Mouse (Mus musculus) retina, postnatal 7 days (tissue): Measurements from ENCODE around the gene Kcnh5.

Source experiments
- DNase-seq: peaks from one replicate; pipeline ENCODE4 v3.0.0-alpha.2; 2012; ENCODE audit warnings: low read depth, low spot score

The Kcnh5 gene

DNA sequence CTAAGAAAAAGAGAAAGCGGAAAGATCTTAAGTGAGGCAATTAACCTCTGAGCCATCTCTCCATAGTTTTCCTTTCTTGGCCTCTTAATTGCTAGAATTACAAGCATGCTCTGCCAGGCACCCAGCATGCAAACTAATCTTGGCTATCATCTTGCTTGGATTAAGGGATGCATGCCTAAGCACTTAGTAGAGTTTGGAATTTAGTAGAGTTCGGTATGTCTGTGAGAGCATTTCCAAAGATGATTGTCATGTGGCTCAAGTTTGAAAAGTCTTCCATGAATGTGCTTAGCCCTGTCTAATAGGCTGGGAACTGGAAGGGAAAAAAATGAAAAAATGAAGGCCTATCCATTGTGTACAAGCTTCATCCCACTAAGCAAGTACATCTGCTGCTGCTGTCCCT is 224.5 kb downstream of the Kcnh5 start:
- DNase-seq = no peak

DNA sequence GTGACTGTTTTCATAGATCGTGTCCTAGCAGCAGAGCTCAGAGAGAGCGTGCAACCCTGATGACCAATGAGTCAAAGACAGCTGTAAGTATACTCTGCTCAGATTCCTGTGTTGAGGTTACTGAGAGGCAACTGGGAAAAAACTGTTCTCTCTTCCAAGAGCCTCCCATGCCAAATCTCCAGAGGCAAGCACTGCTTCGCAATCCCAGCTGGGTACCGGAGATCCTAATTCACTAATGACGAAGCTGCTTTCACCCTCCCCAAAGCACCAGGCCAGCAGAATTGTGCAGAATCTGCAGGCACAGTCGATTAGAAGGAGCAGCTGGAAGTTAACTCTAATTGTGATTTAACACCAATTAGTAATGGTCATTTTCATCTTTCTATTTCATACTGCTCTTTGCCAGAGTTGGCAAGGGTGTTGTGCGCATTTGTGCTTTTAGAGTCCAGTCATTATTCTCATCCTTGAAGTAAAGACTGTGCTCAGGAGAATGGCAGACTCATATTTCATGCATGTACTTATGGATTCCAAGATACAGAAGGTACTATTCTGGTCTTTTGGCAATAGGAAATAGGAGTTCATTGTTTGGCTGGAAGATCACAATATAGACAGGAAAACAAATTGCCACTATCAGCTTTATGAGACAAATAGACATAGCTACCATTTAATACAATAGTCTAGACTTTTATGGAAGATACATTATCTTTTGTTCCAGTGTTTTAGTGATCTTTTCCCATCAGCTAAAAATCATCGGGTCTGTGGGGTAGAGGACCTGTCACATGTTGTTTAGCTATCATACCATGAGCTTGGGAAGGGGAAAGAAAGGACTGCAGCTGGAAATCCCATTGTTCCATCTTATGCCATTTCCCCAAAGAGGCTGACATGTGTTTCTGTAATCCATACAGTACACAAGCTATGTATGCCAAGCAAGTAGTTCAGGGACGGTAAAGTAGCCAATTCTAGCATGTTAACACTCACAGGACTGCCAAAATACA is 225.7 kb downstream of the Kcnh5 start:
- no peak for DNase-seq

DNA sequence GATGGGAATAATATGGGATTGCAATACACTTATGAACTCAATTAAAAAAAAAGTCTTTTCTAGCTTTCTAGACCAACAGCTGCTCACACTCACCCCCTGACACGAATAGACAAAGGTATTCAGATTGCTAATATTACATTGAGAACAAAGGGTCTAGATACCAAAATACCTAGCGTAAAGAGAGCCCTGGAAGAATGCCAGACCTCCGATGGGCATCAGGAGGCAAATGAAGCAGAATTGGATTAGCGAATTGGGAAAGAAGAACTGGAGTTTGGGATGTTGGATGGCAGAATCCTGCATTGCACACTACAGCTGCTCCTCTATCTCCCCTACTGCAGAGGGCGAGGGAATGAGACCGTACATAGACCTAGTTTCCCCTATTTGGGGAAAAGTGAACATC is 275.8 kb downstream of the Kcnh5 start:
- DNase-seq = no peak

DNA sequence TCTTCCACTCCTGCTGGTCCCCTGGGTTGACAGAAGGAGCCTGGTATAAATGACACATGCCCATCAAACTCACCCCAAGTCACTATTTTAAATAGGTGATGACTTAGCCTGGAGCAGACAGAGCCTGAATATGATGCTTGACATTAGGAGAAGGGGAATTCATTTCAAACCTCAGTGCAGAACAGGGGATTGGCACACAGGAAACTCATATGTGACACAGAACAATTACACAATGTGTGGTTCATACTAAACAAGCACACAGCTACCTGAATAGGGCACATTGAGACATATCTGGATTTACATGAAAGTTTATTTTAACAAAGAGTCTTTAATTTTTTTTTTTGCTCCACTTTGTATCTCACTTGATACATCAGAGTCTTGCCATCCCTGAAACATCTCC is 276.4 kb downstream of the Kcnh5 start:
- DNase-seq = no peak

DNA sequence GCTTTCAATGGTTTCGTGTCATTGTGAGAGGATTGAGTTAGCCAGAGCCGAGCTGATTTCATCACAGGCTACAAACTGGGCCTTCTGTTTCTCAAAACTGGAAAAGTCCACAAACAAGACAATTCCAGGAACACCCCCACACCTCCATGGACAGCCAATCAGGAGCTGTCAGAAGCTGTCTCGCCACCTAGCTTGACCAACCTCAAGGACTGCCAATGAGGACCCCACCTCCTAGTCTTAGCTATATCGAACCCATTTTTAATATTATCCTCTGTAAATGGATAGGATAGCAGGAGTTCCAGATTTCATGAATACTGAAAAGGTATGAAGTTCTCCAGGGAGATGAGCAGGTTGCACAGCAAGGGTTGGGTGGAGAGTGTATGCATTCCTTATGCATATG is 278.1 kb downstream of the Kcnh5 start:
- no peak for DNase-seq

DNA sequence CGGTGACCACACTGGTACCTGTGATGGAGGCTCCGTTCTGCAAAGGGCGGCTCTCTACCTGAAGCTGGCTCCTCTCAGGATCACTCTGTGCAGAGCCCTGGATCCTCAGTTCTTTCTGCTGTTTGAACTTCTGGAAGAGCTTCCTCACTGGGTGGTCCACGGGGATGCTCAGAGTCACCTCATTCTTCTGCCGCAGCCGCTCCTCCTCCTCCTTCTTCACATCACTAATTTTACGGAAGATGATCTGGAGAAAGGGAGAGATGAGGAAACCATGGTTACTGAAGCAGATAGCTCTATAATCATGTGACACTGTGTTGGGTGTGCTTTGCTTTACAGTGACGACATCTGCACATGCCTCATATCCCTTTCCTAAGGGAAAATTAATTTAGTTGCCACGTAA is 278.9 kb downstream of the Kcnh5 start:
- DNase-seq = no peak

DNA sequence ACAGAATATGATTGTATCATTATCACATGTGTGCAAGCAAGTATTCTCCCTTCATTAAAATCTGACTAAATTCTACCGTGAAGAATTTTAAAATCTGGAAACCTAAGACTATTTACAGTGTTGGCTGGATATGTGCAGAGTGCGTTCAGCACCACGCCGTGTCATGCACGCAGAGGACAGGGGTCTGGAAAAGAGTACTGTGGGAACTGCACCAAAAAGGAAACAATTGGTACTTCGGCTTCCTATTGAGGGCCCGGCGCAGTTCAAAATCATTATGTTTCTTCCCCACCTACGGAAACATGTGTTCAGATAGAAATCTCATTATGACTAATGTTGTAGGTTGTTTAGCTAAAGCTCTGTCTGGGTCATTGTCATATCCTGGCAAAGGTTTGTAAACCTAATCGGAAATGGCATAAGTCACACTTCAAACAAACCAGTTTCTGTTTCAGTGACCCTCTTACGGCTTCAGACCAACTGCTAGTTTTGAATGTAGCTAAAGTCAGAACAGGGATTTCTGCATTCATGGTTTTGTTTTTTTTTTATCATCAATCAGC is 282.2 kb downstream of the Kcnh5 start:
- no peak for DNase-seq

DNA sequence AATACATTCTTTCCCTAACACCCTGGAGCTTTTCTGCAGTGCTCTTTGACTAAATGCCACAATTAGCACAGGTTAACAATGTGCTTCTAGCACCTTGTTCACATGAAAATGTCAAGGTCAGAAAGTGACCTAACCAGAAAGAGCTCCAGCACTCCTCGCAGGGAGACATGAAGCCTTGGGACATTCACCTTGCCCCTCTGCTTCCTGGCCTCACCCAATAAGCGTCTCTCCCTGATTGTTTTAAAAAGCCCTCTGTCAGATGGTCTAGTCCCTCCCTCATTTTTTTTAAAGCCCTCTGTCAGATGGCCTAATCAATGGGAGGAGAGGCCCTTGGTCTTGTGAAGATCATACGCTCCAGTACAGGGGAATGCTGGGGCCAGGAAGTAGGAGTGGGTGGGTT is 287.7 kb downstream of the Kcnh5 start:
- DNase-seq = no peak

DNA sequence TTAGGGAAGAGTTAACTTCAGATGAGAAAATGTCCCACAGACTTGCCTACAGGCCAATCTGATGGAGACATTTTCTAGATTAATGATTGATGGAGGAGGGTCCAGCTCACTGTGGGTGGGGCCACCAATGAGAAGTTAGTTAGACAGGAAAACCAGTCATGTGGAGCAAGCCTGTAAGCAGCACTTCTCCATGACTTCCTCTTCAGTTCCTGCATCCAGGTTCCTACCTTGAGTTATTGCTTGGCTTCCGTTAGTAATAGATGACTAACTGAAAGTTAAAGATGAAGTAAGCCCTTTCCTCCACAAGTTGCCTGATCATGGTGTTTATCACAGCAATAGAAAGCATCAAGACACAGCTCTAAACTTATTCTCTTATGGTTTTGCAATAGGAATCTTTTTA is 290.1 kb downstream of the Kcnh5 start:
- DNase-seq = no peak

DNA sequence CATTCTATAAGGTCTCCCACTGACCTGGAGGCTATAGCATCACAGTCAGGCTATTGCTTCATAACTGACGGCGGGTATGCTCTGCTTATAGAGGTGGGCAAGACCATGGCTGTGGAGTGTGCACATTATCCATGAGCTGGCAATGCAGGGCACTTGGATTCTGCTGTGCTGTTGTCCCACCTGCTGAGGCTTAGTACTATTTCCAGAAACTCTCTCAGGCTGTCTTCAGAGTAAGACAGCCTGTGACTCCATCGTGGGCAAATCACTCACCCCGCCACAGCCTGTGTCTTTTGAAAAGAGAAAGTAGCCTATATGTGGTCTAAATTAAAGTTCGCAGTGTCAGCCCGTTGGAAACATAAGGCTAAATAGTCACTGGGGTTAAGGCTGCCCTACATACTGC is 295.8 kb downstream of the Kcnh5 start:
- no peak for DNase-seq

DNA sequence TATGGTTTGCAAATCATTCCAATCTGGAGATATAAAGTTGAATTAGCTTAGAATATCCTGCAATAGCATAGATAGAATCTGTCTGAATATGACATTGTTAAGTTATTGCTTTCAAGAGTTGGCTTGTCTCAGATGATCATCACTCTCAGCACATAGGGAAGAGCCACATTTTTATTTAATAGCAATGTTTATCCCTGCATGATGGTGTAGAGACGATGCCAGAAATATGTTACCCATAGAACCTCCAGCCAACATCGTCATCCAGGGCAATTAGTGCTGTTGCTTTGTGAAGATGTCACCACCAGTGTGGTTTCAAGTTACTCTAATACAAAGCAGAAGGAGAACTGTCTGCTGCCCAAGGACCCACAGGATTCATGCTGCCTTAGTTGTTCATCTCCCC is 321.5 kb downstream of the Kcnh5 start:
- no peak for DNase-seq

DNA sequence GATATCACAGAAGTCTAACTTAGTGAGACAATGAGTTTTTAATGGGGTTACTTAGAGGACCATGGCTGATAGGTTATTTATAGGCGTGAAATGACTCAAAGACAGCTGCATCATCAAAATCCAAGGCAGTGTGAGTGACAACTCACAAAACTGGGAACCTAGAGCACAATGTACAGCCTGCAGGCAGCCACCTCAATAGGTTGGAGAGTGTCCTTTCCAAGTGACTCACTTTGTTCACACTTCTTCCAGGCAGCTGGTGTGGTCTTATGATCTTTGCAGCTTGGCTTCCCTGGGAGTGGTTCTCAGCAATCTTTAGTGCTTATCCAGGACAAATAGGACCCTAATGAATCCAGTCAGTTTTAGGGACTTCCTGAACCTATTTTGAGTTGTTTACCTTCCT is 322.9 kb downstream of the Kcnh5 start:
- no peak for DNase-seq

DNA sequence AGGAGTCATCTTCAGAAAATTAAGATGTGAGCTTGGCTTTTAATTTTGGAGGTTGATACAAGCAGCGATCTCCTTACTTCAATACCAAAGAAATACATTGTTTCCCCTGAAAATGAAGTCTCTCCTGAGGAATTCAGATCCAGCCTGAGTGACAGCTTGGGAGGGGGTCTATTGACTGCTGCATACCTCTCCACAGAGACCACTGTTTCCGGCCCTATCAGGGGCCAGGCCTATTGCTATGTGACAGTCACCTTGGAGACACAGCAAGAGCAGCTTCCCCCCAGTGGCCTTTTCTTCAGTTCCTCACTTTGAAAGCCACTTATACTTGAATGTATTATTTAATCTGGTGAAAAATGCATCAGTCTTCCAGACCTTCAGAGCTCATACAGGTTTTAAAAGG is 326.8 kb downstream of the Kcnh5 start:
- DNase-seq = no peak

DNA sequence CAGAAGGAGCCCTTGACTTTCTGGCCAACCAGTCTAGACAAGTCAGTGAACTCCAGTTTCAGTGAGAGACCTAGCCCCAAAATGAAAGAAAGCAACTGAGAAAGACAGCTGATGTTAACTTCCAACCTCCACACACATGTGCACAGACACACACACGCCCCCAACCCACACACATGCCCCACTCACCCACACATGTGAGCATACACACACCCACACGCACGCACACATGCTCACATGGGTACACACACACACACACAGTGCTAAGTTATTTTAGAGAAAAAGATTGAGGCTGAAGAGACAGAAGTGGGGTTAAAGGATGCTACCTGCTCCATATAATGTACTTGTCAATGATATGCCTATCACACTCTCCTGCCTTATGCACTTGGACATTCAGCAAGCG is 327.2 kb downstream of the Kcnh5 start:
- DNase-seq = no peak

DNA sequence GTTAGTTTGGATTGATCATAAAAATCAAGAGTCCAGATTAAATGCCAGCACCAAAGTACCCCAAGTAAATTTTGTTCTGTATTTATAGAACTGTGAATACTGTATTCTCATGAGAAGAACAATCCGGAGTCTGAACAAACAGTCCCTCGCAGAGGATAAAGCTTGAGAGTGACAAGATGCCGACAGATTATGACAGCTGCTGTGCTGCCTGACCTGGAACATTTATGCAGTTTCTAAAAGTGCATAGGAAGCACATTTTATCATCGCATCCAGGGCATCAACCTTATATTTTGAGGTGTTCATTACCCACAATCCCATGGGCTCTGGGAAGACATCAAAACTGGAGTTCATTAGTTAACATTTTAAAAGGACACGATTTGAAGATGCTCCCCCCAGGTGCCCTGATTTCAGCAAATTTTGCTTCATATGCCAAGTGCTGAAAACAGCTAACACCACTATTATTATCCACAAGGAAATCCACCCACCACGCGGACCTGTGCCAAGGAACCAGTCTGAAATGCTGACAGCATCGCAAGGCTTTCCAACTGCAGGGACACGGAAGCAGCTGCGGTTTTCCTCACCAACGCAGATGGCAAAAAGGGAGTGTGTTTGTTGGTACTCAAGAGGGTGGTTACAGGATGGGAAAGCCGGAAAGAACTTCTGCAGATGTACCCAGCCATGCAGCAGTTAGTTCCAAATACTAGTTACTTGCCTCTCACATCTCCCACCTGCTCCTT is 328.4 kb downstream of the Kcnh5 start:
- DNase-seq = no peak
